Mouse (Mus musculus): ENCODE measurements around the gene Kif21a.

Gene Kif21a

GRCm38 (mm10) chr15:91018161-91018860, 31.4 kb downstream of the Kif21a start:
- in situ Hi-C loops (cut with MboI, MseI) = loop anchor here (5.0 kb wide), 1 partner anchor 41 kb away; no protein-coding TSS in a partner anchor

- in situ Hi-C loops (cut with MboI, MseI) = loop anchor here (5.0 kb wide), 1 partner anchor 40 kb away; no protein-coding TSS in a partner anchor
Observed at GRCm38 (mm10) chr15:91017261-91018160, 32.2 kb downstream of the Kif21a start.

GRCm38 (mm10) chr15:91016366-91016765, 33.4 kb downstream of the Kif21a start:
- in situ Hi-C loops (cut with MboI, MseI) = loop anchor here (5.0 kb wide), 1 partner anchor 39 kb away; no protein-coding TSS in a partner anchor

GRCm38 (mm10) chr15:91012793-91013580, 36.8 kb downstream of the Kif21a start:
- in situ Hi-C loops (cut with MboI, MseI) = no loop called here

GRCm38 (mm10) chr15:91010218-91010617, 39.5 kb downstream of the Kif21a start:
- in situ Hi-C loops (cut with MboI, MseI) = no loop called here

- in situ Hi-C loops (cut with MboI, MseI) = no loop called here
Observed at GRCm38 (mm10) chr15:91007123-91007830, 42.5 kb downstream of the Kif21a start.

GRCm38 (mm10) chr15:91004726-91005125, 45.0 kb downstream of the Kif21a start:
- in situ Hi-C loops (cut with MboI, MseI) = no loop called here

GRCm38 (mm10) chr15:91001037-91001616, 48.6 kb downstream of the Kif21a start:
- in situ Hi-C loops (cut with MboI, MseI) = no loop called here

GRCm38 (mm10) chr15:91000280-91001036, 49.3 kb downstream of the Kif21a start:
- in situ Hi-C loops (cut with MboI, MseI) = no loop called here

- in situ Hi-C loops (cut with MboI, MseI) = no loop called here
Observed at GRCm38 (mm10) chr15:90992871-90993270, 56.9 kb downstream of the Kif21a start.

- in situ Hi-C loops (cut with MboI, MseI) = no loop called here
Observed at GRCm38 (mm10) chr15:90992388-90992787, 57.4 kb downstream of the Kif21a start.

GRCm38 (mm10) chr15:90991843-90992242, 57.9 kb downstream of the Kif21a start:
- in situ Hi-C loops (cut with MboI, MseI) = no loop called here

- in situ Hi-C loops (cut with MboI, MseI) = no loop called here
Observed at GRCm38 (mm10) chr15:90987714-90988250, 62.0 kb downstream of the Kif21a start.

- in situ Hi-C loops (cut with MboI, MseI) = loop anchor here (5.0 kb wide), 1 partner anchor 41 kb away; no protein-coding TSS in a partner anchor
Observed at GRCm38 (mm10) chr15:90975914-90976313, 73.8 kb downstream of the Kif21a start.

GRCm38 (mm10) chr15:90971914-90972767, 77.6 kb downstream of the Kif21a start:
- in situ Hi-C loops (cut with MboI, MseI) = no loop called here

GRCm38 (mm10) chr15:90963320-90963719, 86.4 kb downstream of the Kif21a start:
- in situ Hi-C loops (cut with MboI, MseI) = no loop called here

GRCm38 (mm10) chr15:90962548-90962947, 87.2 kb downstream of the Kif21a start:
- in situ Hi-C loops (cut with MboI, MseI) = no loop called here

- in situ Hi-C loops (cut with MboI, MseI) = no loop called here
Observed at GRCm38 (mm10) chr15:90960831-90961554, 88.8 kb downstream of the Kif21a start.
